Mouse (Mus musculus): ENCODE results near the gene Tenm2. TPM values are rescaled to one million over a fixed set of nuclear protein-coding genes. Genes with fewer than 3 reads are reported as not detected.

The Tenm2 gene
- polyA plus RNA-seq, 1 experiment from 2014 or later = 1.5 TPM

DNA sequence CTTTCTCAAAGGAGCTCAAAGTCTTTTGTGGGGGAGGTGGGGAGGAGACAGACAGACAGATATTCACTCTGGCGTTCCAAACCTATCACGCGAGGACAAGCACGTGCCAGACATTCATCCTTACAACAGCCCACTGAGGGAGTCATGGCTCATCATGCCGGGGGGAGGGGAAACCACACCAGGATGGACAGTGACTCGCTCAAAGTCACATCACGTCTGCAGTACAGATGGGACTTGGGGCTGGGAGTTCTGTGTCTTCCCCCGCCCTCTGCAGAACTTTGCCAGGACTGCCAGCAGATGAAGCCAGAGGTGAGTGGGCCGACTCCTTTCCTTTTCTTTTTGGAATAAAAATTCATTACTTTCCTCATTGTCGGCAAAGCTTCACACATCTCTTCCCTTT is 1095.4 kb downstream of the Tenm2 start:
- no peaks in the 10 kb centered on the region for H3K9me3 ChIP-seq (replicated peaks; ENCODE audit: control insufficient read depth, low read length)
- H3K4me2 ChIP-seq (ENCODE audit: low read depth, low read length) = no peak overlapping the region
- 79% methylated on average over 10 of the region's 10 CpGs for WGBS
- no peaks in the 10 kb centered on the region for H3K4me1 ChIP-seq (ENCODE audit: control insufficient read depth, insufficient read depth, low read length)
- H3K27me3 ChIP-seq (ENCODE audit: control insufficient read depth, insufficient read depth, low read length) = no peaks in the 10 kb centered on the region
- no peak overlapping the region for H3K4me3 ChIP-seq (ENCODE audit: low read depth, low read length)
- no peak overlapping the region for H3K9ac ChIP-seq (replicated peaks; ENCODE audit: low read length)
- ATAC-seq (replicated peaks; ENCODE audit: insufficient number of reproducible peaks, low FRiP score, low TSS enrichment, low read depth) = no peak
- no peak for DNase-seq (ENCODE audit: low spot score)
- no peak overlapping the region for H3K27ac ChIP-seq (replicated peaks; ENCODE audit: low read depth, low read length)
- H3K36me3 ChIP-seq (replicated peaks; ENCODE audit: control insufficient read depth, insufficient read depth, low read depth, low read length) = no peaks in the 10 kb centered on the region

GRCm38 (mm10) chr11:36139521-36139920 is 1096.2 kb downstream of the Tenm2 start:
- no peak overlapping the region for H3K4me2 ChIP-seq (ENCODE audit: low read depth, low read length)
- ATAC-seq (replicated peaks; ENCODE audit: insufficient number of reproducible peaks, low FRiP score, low TSS enrichment, low read depth) = no peak
- H3K27me3 ChIP-seq (ENCODE audit: control insufficient read depth, insufficient read depth, low read length) = no peaks in the 10 kb centered on the region
- no peaks in the 10 kb centered on the region for H3K36me3 ChIP-seq (replicated peaks; ENCODE audit: control insufficient read depth, insufficient read depth, low read depth, low read length)
- DNase-seq (ENCODE audit: low spot score) = no peak
- no peaks in the 10 kb centered on the region for H3K4me1 ChIP-seq (ENCODE audit: control insufficient read depth, insufficient read depth, low read length)
- H3K9ac ChIP-seq (replicated peaks; ENCODE audit: low read length) = no peak overlapping the region
- H3K9me3 ChIP-seq (replicated peaks; ENCODE audit: control insufficient read depth, low read length) = no peaks in the 10 kb centered on the region
- H3K27ac ChIP-seq (replicated peaks; ENCODE audit: low read depth, low read length) = no peak overlapping the region
- H3K4me3 ChIP-seq (ENCODE audit: low read depth, low read length) = no peak overlapping the region
- WGBS = 60% methylated on average over 16 of the region's 16 CpGs

GRCm38 (mm10) chr11:36137840-36138239 is 1097.9 kb downstream of the Tenm2 start:
- 71% methylated on average over 4 of the region's 4 CpGs for WGBS
- H3K27ac ChIP-seq (replicated peaks; ENCODE audit: low read depth, low read length) = no peak overlapping the region
- no peaks in the 10 kb centered on the region for H3K4me1 ChIP-seq (ENCODE audit: control insufficient read depth, insufficient read depth, low read length)
- no peak overlapping the region for H3K4me2 ChIP-seq (ENCODE audit: low read depth, low read length)
- no peaks in the 10 kb centered on the region for H3K27me3 ChIP-seq (ENCODE audit: control insufficient read depth, insufficient read depth, low read length)
- DNase-seq (ENCODE audit: low spot score) (no peak), ATAC-seq (replicated peaks; ENCODE audit: insufficient number of reproducible peaks, low FRiP score, low TSS enrichment, low read depth) (no peak)
- no peaks in the 10 kb centered on the region for H3K36me3 ChIP-seq (replicated peaks; ENCODE audit: control insufficient read depth, insufficient read depth, low read depth, low read length)
- H3K9ac ChIP-seq (replicated peaks; ENCODE audit: low read length) = no peak overlapping the region
- H3K4me3 ChIP-seq (ENCODE audit: low read depth, low read length) = no peak overlapping the region
- H3K9me3 ChIP-seq (replicated peaks; ENCODE audit: control insufficient read depth, low read length) = no peaks in the 10 kb centered on the region

DNA sequence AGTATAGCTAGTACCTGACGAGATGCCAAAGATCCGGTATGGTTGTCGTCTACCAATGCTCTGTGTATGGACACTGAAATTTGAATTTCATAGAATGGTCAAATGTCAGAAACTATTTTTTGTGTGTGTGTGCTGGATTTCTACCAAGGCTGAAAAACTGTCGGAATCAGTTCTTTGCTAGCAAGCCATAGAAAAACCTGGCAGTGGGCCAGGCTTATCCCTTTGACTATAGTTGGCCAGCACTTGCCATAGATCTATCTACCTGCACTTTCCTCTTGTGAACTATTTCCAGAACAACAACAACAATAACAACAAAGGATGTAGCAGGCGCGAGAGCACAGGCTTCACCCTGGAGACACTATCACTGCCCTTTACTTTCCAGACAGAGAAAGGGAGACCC is 1098.5 kb downstream of the Tenm2 start:
- H3K9ac ChIP-seq (replicated peaks; ENCODE audit: low read length) = no peak overlapping the region
- no peak overlapping the region for H3K4me2 ChIP-seq (ENCODE audit: low read depth, low read length)
- ATAC-seq (replicated peaks; ENCODE audit: insufficient number of reproducible peaks, low FRiP score, low TSS enrichment, low read depth) (no peak), DNase-seq (ENCODE audit: low spot score) (no peak)
- no peaks in the 10 kb centered on the region for H3K36me3 ChIP-seq (replicated peaks; ENCODE audit: control insufficient read depth, insufficient read depth, low read depth, low read length)
- no peaks in the 10 kb centered on the region for H3K4me1 ChIP-seq (ENCODE audit: control insufficient read depth, insufficient read depth, low read length)
- H3K9me3 ChIP-seq (replicated peaks; ENCODE audit: control insufficient read depth, low read length) = no peaks in the 10 kb centered on the region
- no peaks in the 10 kb centered on the region for H3K27me3 ChIP-seq (ENCODE audit: control insufficient read depth, insufficient read depth, low read length)
- 89% methylated on average over 6 of the region's 6 CpGs for WGBS
- no peak overlapping the region for H3K4me3 ChIP-seq (ENCODE audit: low read depth, low read length)
- no peak overlapping the region for H3K27ac ChIP-seq (replicated peaks; ENCODE audit: low read depth, low read length)

DNA sequence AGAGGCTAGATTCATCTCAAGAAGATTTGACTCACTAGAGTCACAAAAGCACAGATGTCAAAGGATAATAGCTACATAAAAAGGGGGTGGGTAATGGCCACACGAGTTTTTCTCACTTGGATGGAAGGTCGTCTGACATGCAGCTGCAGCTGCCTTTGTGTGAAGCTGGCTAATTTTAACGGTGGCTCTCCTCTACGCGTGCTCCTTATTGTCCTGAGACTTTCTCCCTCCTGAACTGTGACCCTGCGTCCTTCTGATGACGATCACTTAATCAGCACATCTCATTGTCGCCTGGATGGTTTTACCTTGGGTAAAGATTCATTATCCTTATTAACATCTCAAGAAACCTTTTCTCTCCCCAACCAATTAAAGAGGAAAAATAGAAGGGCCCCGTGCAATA is 1101.1 kb downstream of the Tenm2 start:
- H3K4me1 ChIP-seq (ENCODE audit: control insufficient read depth, insufficient read depth, low read length) = no peaks in the 10 kb centered on the region
- ATAC-seq (replicated peaks; ENCODE audit: insufficient number of reproducible peaks, low FRiP score, low TSS enrichment, low read depth) = no peak
- DNase-seq (ENCODE audit: low spot score) = no peak
- H3K9me3 ChIP-seq (replicated peaks; ENCODE audit: control insufficient read depth, low read length) = no peaks in the 10 kb centered on the region
- no peak overlapping the region for H3K4me3 ChIP-seq (ENCODE audit: low read depth, low read length)
- H3K36me3 ChIP-seq (replicated peaks; ENCODE audit: control insufficient read depth, insufficient read depth, low read depth, low read length) = no peaks in the 10 kb centered on the region
- H3K4me2 ChIP-seq (ENCODE audit: low read depth, low read length) = no peak overlapping the region
- H3K27ac ChIP-seq (replicated peaks; ENCODE audit: low read depth, low read length) = no peak overlapping the region
- 58% methylated on average over 9 of the region's 9 CpGs for WGBS
- H3K27me3 ChIP-seq (ENCODE audit: control insufficient read depth, insufficient read depth, low read length) = no peaks in the 10 kb centered on the region
- H3K9ac ChIP-seq (replicated peaks; ENCODE audit: low read length) = no peak overlapping the region

GRCm38 (mm10) chr11:36123275-36123674 is 1112.5 kb downstream of the Tenm2 start:
- Histone ChIP-seq H3K4me1 (ENCODE audit: control insufficient read depth, insufficient read depth, low read length) (no peaks in the 10 kb centered on the region), H3K36me3 (replicated peaks; ENCODE audit: control insufficient read depth, insufficient read depth, low read depth, low read length) (no peaks in the 10 kb centered on the region), H3K27me3 (ENCODE audit: control insufficient read depth, insufficient read depth, low read length) (no peaks in the 10 kb centered on the region), H3K27ac (replicated peaks; ENCODE audit: low read depth, low read length) (no peak overlapping the region), H3K4me3 (ENCODE audit: low read depth, low read length) (no peak overlapping the region), H3K9ac (replicated peaks; ENCODE audit: low read length) (no peak overlapping the region), H3K4me2 (ENCODE audit: low read depth, low read length) (no peak overlapping the region), H3K9me3 (replicated peaks; ENCODE audit: control insufficient read depth, low read length) (no peaks in the 10 kb centered on the region)
- 59% methylated on average over 2 of the region's 2 CpGs for WGBS
- no peak for ATAC-seq (replicated peaks; ENCODE audit: insufficient number of reproducible peaks, low FRiP score, low TSS enrichment, low read depth)
- no peak for DNase-seq (ENCODE audit: low spot score)

GRCm38 (mm10) chr11:36121410-36121929 is 1114.3 kb downstream of the Tenm2 start:
- H3K9ac ChIP-seq (replicated peaks; ENCODE audit: low read length) = no peak overlapping the region
- no peaks in the 10 kb centered on the region for H3K9me3 ChIP-seq (replicated peaks; ENCODE audit: control insufficient read depth, low read length)
- no peak overlapping the region for H3K4me3 ChIP-seq (ENCODE audit: low read depth, low read length)
- no peaks in the 10 kb centered on the region for H3K36me3 ChIP-seq (replicated peaks; ENCODE audit: control insufficient read depth, insufficient read depth, low read depth, low read length)
- no peak overlapping the region for H3K27ac ChIP-seq (replicated peaks; ENCODE audit: low read depth, low read length)
- no peaks in the 10 kb centered on the region for H3K27me3 ChIP-seq (ENCODE audit: control insufficient read depth, insufficient read depth, low read length)
- no peaks in the 10 kb centered on the region for H3K4me1 ChIP-seq (ENCODE audit: control insufficient read depth, insufficient read depth, low read length)
- 68% methylated on average over 8 of the region's 8 CpGs for WGBS
- ATAC-seq (replicated peaks; ENCODE audit: insufficient number of reproducible peaks, low FRiP score, low TSS enrichment, low read depth) (no peak), DNase-seq (ENCODE audit: low spot score) (no peak)
- H3K4me2 ChIP-seq (ENCODE audit: low read depth, low read length) = no peak overlapping the region

- no peak overlapping the region for H3K27ac ChIP-seq (replicated peaks; ENCODE audit: low read depth, low read length)
- ATAC-seq (replicated peaks; ENCODE audit: insufficient number of reproducible peaks, low FRiP score, low TSS enrichment, low read depth) = no peak
- no peak overlapping the region for H3K4me2 ChIP-seq (ENCODE audit: low read depth, low read length)
Measured at GRCm38 (mm10) chr11:36120591-36121409, 1115.0 kb downstream of the Tenm2 start.

More at GRCm38 (mm10) chr11:36120591-36121409, 1115.0 kb downstream of the Tenm2 start:
- H3K9me3 ChIP-seq (replicated peaks; ENCODE audit: control insufficient read depth, low read length) = no peaks in the 10 kb centered on the region
- WGBS = 52% methylated on average over 7 of the region's 7 CpGs
- H3K36me3 ChIP-seq (replicated peaks; ENCODE audit: control insufficient read depth, insufficient read depth, low read depth, low read length) = no peaks in the 10 kb centered on the region
- no peak overlapping the region for H3K9ac ChIP-seq (replicated peaks; ENCODE audit: low read length)
- no peak for DNase-seq (ENCODE audit: low spot score)
- no peak overlapping the region for H3K4me3 ChIP-seq (ENCODE audit: low read depth, low read length)
- no peaks in the 10 kb centered on the region for H3K4me1 ChIP-seq (ENCODE audit: control insufficient read depth, insufficient read depth, low read length)
- no peaks in the 10 kb centered on the region for H3K27me3 ChIP-seq (ENCODE audit: control insufficient read depth, insufficient read depth, low read length)
